Mouse (Mus musculus) megakaryocyte, embryonic 14.5 days (primary cell): ENCODE measurements around the gene Csrnp2.

Experiments
- FLI1 ChIP-seq: IDR thresholded peaks from 2 replicates; pipeline ENCODE4 v1.6.1; 2012; ENCODE audit warnings: low read length, inconsistent platforms, mixed read lengths
- GATA1 ChIP-seq: IDR thresholded peaks from 3 replicates; pipeline ENCODE4 v1.6.1; 2012; ENCODE audit warnings: mixed read lengths, low read length, inconsistent platforms, borderline replicate concordance

DNA sequence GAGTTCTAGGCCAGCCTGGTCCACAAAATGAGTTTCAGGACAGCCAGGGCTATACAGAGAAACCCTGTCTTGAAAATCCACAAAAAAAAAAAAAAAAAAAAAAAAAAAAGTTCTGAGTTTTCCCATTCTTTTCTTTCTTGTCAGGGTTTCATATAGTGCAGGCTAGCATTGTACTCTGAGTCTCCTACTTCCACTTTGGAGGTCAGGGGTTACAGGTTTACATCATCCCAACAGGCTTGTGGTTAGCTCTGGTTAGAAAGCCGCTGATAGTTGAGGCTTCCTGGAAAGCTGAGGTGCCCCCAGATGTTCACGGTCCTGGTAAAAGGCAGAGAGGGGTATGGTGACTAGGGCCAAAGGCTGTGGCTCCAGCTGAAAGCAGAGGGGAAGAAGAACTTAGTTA is 48.4 kb downstream of the Csrnp2 start:
- TF ChIP-seq FLI1, result no peak
- no peak for TF ChIP-seq GATA1
